Mouse (Mus musculus) lung, postnatal 0 days (tissue): ENCODE results near the gene Wbp2. TPM values are rescaled to one million over a fixed set of nuclear protein-coding genes. Genes with fewer than 3 reads are reported as not detected.

ENCODE experiments used
- ATAC-seq: fragments of 200-750 bp; cut with Nextera tagmentation; 2 replicates; pipeline ENCODE4 v1.8.0; 2017; ENCODE audit warnings: moderate library complexity
- DNase-seq: peaks from one replicate; pipeline ENCODE4 v3.0.0-alpha.2; 2016; ENCODE audit warnings: low spot score
- H3K27ac ChIP-seq: fragments of 300-500 bp; sonication (generic); 2 replicates; pipeline ENCODE4 v1.5.1; 2014; ENCODE audit warnings: antibody characterized with exemption, mild to moderate bottlenecking, low read length, mixed read lengths
- H3K27me3 ChIP-seq: fragments of 300-500 bp; sonication (generic); replicated peaks from 2 replicates; pipeline ENCODE4 v1.6.1; 2014; ENCODE audit warnings: low read length, mixed read lengths; ENCODE audit not compliant: insufficient read depth
- H3K36me3 ChIP-seq: fragments of 300-500 bp; sonication (generic); 2 replicates; pipeline ENCODE4 v1.6.1; 2014; ENCODE audit warnings: low read length, mixed read lengths; ENCODE audit not compliant: insufficient read depth
- H3K4me1 ChIP-seq: fragments of 300-500 bp; sonication (generic); 2 replicates; pipeline ENCODE4 v1.6.1; 2014; ENCODE audit warnings: antibody characterized with exemption, low read depth, low read length, mixed read lengths; ENCODE audit not compliant: insufficient read depth
- H3K4me2 ChIP-seq: fragments of 300-500 bp; sonication (generic); replicated peaks from 2 replicates; pipeline ENCODE4 v1.6.1; 2014; ENCODE audit warnings: low read depth, mild to moderate bottlenecking, low read length, moderate library complexity, mixed read lengths
- H3K4me3 ChIP-seq: fragments of 300-500 bp; sonication (generic); 2 replicates; pipeline ENCODE4 v1.5.1; 2014; ENCODE audit warnings: low read depth, low read length
- H3K9ac ChIP-seq: fragments of 300-500 bp; sonication (generic); replicated peaks from 2 replicates; pipeline ENCODE4 v1.6.1; 2014; ENCODE audit warnings: low read depth, mild to moderate bottlenecking
- H3K9me3 ChIP-seq: fragments of 300-500 bp; sonication (generic); 2 replicates; pipeline ENCODE4 v1.6.1; 2016; ENCODE audit warnings: low read length, mixed read lengths
- CTCF ChIP-seq: IDR thresholded peaks from 2 replicates; pipeline ENCODE4 v1.5.1; 2016; ENCODE audit warnings: antibody characterized with exemption, mild to moderate bottlenecking
- EP300 ChIP-seq: IDR thresholded peaks from 2 replicates; pipeline ENCODE4 v1.6.1; 2016; ENCODE audit warnings: antibody characterized with exemption, mild to moderate bottlenecking, control low read depth
- WGBS: fragments of 180-500 bp; shearing (Covaris S2); extraction: QIAGEN DNeasy Blood & Tissue Kit; methylation state at CpG from one replicate; pipeline ENCODE4 v1.1.7; 2014; 5-methylcytosine and 5-hydroxymethylcytosine counted together
- polyA plus RNA-seq: library from polyadenylated mRNA; unstranded; fragments of >200 nt; fragmentation: Nextera tagmentation; extraction: Ambion mirVana; gene quantifications from 2 replicates; pipeline ENCODE4 v1.2.1, GENCODE M21; 2015

The Wbp2 gene
- polyA plus RNA-seq, 1 experiment from 2014 or later = 108 TPM

DNA sequence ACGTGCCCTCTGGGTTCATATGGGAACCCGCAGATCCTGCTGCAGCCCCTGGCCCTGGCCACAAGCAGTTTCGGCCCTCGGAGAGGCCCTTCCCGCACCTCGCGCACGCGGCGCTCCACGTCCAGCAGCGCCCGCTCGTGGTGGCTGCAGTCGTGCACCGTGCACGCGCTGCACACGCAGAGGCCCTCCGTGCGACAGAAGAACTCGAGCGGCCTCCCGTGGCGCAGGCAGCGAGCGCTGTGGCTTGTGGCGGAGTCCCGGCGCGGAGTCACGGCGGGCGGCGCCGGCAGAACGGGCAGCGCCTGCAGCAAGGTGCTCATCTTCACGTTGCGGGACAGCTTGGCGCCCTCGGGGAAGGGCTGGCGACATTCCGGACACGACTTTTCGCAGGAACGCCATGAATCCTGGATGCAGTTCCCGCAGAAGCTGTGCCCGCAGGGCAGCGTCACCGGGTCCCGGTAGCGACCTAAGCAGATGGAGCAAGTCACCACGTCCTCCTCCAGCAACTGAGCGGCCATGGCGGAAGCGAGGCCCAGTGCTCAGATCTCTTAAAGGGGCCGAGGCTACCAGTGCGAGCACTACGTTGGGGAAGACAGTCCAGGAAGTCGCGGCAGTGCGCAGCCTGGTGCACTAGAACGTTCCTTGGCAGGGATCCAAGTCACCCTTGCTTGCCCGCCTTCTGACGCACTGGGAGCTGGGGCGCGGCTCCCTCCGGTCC is 43.9 kb upstream of the Wbp2 start, which contains the start of gene Trim65:
Gene Trim65 (minus strand): TSS at position 641 of the 718 bp plus-strand sequence.
- H3K9ac ChIP-seq = peak within 1 kb of the TSS; percentile 73
- peaks cover 15% of the 10 kb centered on the region for H3K4me1 ChIP-seq
- peak within 1 kb of the TSS; percentile 62 for H3K4me3 ChIP-seq
- WGBS = under 1% methylated on average over 69 of the region's 69 CpGs
- DNase-seq (peak; percentile 97), ATAC-seq (peak; percentile 88)
- TF ChIP-seq EP300 (no peak; the same call in 1 of the 2 replicates), CTCF (peak; percentile 100)
- no peaks in the 10 kb centered on the region for H3K27me3 ChIP-seq
- 0 out of 2 replicates have a peak, but pooled peaks cover 12% of the 10 kb centered on the region for H3K36me3 ChIP-seq
- H3K9me3 ChIP-seq = no peaks in the 10 kb centered on the region
- peak within 1 kb of the TSS; percentile 73 for H3K4me2 ChIP-seq
- H3K27ac ChIP-seq = peak within 1 kb of the TSS; percentile 98

DNA sequence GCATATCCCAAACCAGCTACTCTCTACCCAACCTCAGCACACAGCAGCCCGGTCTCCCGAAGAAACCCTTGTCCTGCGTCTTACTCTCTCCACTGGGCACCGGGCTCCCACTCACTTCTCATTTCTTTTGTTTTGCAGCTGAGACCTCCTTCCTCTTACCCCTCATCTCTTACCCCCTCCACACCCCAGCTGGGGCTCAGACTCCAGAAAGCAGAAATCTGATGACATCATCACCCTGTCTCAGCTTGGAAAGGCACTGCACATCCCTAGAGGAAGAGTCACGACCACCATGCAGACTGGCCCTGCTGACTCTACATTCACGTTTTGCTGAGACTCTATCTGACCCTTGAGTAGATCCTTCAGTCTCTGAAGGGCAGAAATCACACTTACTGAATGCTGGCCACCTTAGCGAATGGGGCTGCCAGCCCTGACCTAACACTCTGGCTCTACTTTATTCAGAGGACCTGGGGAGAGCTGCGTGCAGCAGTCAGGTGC is 43.2 kb upstream of the Wbp2 start:
- Histone ChIP-seq H3K27me3 (no peaks in the 10 kb centered on the region), H3K9me3 (no peaks in the 10 kb centered on the region), H3K4me1 (peaks cover 15% of the 10 kb centered on the region), H3K9ac (peak overlapping the region; percentile 73), H3K4me2 (peak overlapping the region; percentile 73), H3K27ac (peak overlapping the region; percentile 98), H3K36me3 (0 out of 2 replicates have a peak, but pooled peaks cover 12% of the 10 kb centered on the region), H3K4me3 (peak overlapping the region; percentile 62)
- DNase-seq (peak; percentile 54), ATAC-seq (peak; percentile 0; the same call in 1 of the 2 replicates)
- 36% methylated on average over 8 of the region's 8 CpGs for WGBS
- TF ChIP-seq EP300 = no peak
- no peak for TF ChIP-seq CTCF

DNA sequence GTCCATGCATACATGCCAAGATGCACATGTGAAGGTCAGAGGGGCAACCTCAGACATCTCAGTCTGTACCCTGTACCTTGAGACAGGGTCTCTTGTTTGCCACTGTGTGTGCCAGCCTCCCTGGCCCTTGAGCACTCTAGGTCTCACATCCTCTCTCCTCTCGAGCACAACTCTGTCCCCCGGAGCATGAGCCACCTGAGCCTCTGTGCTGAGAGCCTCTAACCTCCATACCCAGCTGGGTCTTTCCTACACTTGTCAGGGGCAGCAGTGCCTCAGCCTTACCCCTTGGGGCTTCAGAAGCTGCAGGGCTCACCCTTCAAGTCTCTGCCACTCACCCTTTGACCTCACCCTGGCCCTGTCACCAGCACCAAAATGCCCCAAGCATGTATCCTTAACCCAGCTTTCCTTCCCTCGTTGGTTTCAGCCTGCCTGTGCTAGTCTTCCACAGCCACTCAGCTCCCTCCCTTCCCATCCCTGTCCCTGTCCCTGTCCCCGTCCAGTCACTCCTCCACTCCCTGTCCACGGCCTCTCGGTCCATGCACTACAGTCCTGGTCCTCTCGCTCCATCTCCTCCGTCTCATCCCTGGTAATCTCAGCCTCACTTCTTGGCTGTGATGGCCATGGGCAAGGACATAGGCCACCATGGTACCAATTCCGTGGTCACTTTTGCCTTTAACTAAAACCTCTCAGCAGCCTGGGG is 42.4 kb upstream of the Wbp2 start:
- ATAC-seq (no peak), DNase-seq (no peak)
- Histone ChIP-seq H3K27me3 (no peaks in the 10 kb centered on the region), H3K4me1 (peaks cover 15% of the 10 kb centered on the region), H3K4me2 (peak overlapping the region; percentile 73), H3K4me3 (no peak overlapping the region), H3K36me3 (0 out of 2 replicates have a peak, but pooled peaks cover 6% of the 10 kb centered on the region), H3K9me3 (no peaks in the 10 kb centered on the region), H3K9ac (no peak overlapping the region), H3K27ac (no peak overlapping the region)
- TF ChIP-seq EP300 (no peak), CTCF (no peak)
- WGBS = 82% methylated on average over 9 of the region's 9 CpGs

GRCm38 (mm10) chr11:116127986-116128385 is 41.2 kb upstream of the Wbp2 start:
- ATAC-seq (no peak), DNase-seq (peak; percentile 19)
- no peak for TF ChIP-seq CTCF
- TF ChIP-seq EP300 = no peak
- Histone ChIP-seq H3K27ac (no peak overlapping the region), H3K4me3 (no peak overlapping the region), H3K27me3 (no peaks in the 10 kb centered on the region), H3K9ac (no peak overlapping the region), H3K4me1 (peaks cover 15% of the 10 kb centered on the region), H3K9me3 (no peaks in the 10 kb centered on the region), H3K4me2 (no peak overlapping the region), H3K36me3 (0 out of 2 replicates have a peak, but pooled peaks cover 5% of the 10 kb centered on the region)
- 71% methylated on average over 9 of the region's 9 CpGs for WGBS

- TF ChIP-seq CTCF (peak; percentile 31; the same call in 1 of the 2 replicates), EP300 (no peak)
- ATAC-seq = peak; percentile 31
Observed at GRCm38 (mm10) chr11:116127156-116127980, 40.6 kb upstream of the Wbp2 start, which contains the start of gene Trim47. TSS of gene Trim47 (minus strand) at chr11:116127210.

More at GRCm38 (mm10) chr11:116127156-116127980, 40.6 kb upstream of the Wbp2 start, which contains the start of gene Trim47:
- Histone ChIP-seq H3K4me1 (peaks cover 15% of the 10 kb centered on the region), H3K27me3 (no peaks in the 10 kb centered on the region), H3K4me3 (no peak within 1 kb of the TSS), H3K27ac (no peak within 1 kb of the TSS), H3K9ac (0 out of 2 replicates have a peak within 1 kb of the TSS, but pooled peaks have one; percentile 12), H3K9me3 (no peaks in the 10 kb centered on the region), H3K4me2 (peak within 1 kb of the TSS; percentile 22; the same call in 1 of the 2 replicates), H3K36me3 (0 out of 2 replicates have a peak, but pooled peaks cover 5% of the 10 kb centered on the region)
- WGBS = 31% methylated on average over 23 of the region's 23 CpGs
- DNase-seq = peak; percentile 87
